Mouse (Mus musculus) MEL (cell line): Measurements from ENCODE around the gene Rhou.

Source experiments
- BHLHE40 ChIP-seq: IDR thresholded peaks from 2 replicates; pipeline ENCODE4 v1.6.1; 2012; ENCODE audit warnings: low read depth, mild to moderate bottlenecking, inconsistent platforms, low read length, improper control_type of control experiment, borderline replicate concordance
- CTCF ChIP-seq, 3 experiments: IDR thresholded peaks in 2 of 3; conservative IDR thresholded peaks in 1 of 3; 2 replicates each; pipeline ENCODE4 v1.5.1; 2011 to 2012; ENCODE audit warnings: low read length in 3 of 3, low read depth in 2 of 3, mild to moderate bottlenecking in 2 of 3, improper control_type of control experiment in 1 of 3, inconsistent platforms in 1 of 3, mixed read lengths in 1 of 3, moderate library complexity in 1 of 3; ENCODE audit not compliant: control insufficient read depth in 1 of 3, insufficient read depth in 1 of 3, poor library complexity in 1 of 3, severe bottlenecking in 1 of 3
- NELFE ChIP-seq: IDR thresholded peaks from 2 replicates; pipeline ENCODE4 v1.6.1; 2011; ENCODE audit warnings: low read depth, low read length, improper control_type of control experiment
- POLR2A ChIP-seq, 2 experiments: IDR thresholded peaks; 2 replicates each; pipeline ENCODE4 v1.6.1; 2011 to 2012; ENCODE audit warnings: low read length in 2 of 2, mild to moderate bottlenecking in 2 of 2, control low read depth in 1 of 2, improper control_type of control experiment in 1 of 2, low read depth in 1 of 2, moderate library complexity in 1 of 2; ENCODE audit not compliant: control insufficient read depth in 1 of 2, insufficient read depth in 1 of 2, poor library complexity in 1 of 2
- TBP ChIP-seq: IDR thresholded peaks from 2 replicates; pipeline ENCODE4 v1.8.0; 2011; ENCODE audit warnings: low read depth, low read length, improper control_type of control experiment
- TCF12 ChIP-seq: IDR thresholded peaks from 2 replicates; pipeline ENCODE4 v1.6.1; 2014; ENCODE audit warnings: low read depth, mild to moderate bottlenecking, inconsistent platforms, low read length, improper control_type of control experiment, moderate library complexity
- ZKSCAN1 ChIP-seq: IDR thresholded peaks from 2 replicates; pipeline ENCODE4 v1.6.1; 2012; ENCODE audit warnings: low read depth, mild to moderate bottlenecking, inconsistent platforms, low read length, improper control_type of control experiment, moderate library complexity

GRCm38 (mm10) chr8:123700399-123701070, 46.8 kb downstream of the Rhou start:
- TF ChIP-seq POLR2A (IDR thresholded peaks at IDR 0.05; ENCODE audit: control insufficient read depth in 1 of 2, insufficient read depth in 1 of 2, low read depth in 1 of 2, low read length in 2 of 2, poor library complexity in 1 of 2) (no peak), CTCF (IDR thresholded peaks at IDR 0.05 in 2 of 3, conservative IDR thresholded peaks at IDR 0.05 in 1 of 3; ENCODE audit: control insufficient read depth in 1 of 3, insufficient read depth in 1 of 3, low read depth in 2 of 3, low read length in 3 of 3, poor library complexity in 1 of 3, severe bottlenecking in 1 of 3) (no peak), TCF12 (no peak), NELFE (no peak), TBP (no peak), BHLHE40 (no peak), ZKSCAN1 (no peak)
